In genomic region chr4:62624679-62625450, GRCm38 (mm10) we compare ENCODE assay signal across 10 mouse cellular contexts.
DNase-seq lines count a peak whose midpoint lies in the region; ATAC-seq and TF ChIP-seq lines count a peak whose summit lies in the region.
"Had no signal": no experiment of that assay in that cellular context is flagged by ENCODE, and none has a peak within 500 bp of the region (broad histone marks: within the 10 kb centered on the region; RNA-seq: fewer than 3 reads in every experiment).

No protein-coding gene starts in this region.

- peaks cover 5% of the 10 kb centered on the region for H3K36me3 ChIP-seq in heart, adult 2 months (ENCODE audit: control insufficient read depth, insufficient read depth, low read length)
- no peaks in the 10 kb centered on the region for H3K36me3 ChIP-seq in heart, embryonic 11.5 days (ENCODE audit: control insufficient read depth, insufficient read depth, low read length)
- H3K36me3 ChIP-seq in heart, embryonic 15.5 days = no peaks in the 10 kb centered on the region
- H3K36me3 ChIP-seq in midbrain, embryonic 14.5 days (ENCODE audit: control insufficient read depth, insufficient read depth, low read length) = no peaks in the 10 kb centered on the region

- no peak for ATAC-seq in heart, embryonic 11.5 days (replicated peaks; ENCODE audit: insufficient number of reproducible peaks, low FRiP score, low TSS enrichment)
- ATAC-seq in heart, embryonic 15.5 days (replicated peaks; ENCODE audit: insufficient number of reproducible peaks, insufficient read depth, low FRiP score, low read depth) = no peak
- peak; percentile 22; the same call in 1 of the 2 replicates for ATAC-seq in midbrain, embryonic 14.5 days (ENCODE audit: low FRiP score, low TSS enrichment)
- ATAC-seq: CD4-positive, CD25-positive, alpha-beta regulatory T cell, adult 4 months had no signal

- intact Hi-C loops in heart, adult 2 months (cut with DNase I) = no loop called here

- WGBS in heart, adult 2 months = 53% methylated on average over 15 of the region's 15 CpGs
- 53% methylated on average over 15 of the region's 15 CpGs for WGBS in heart, embryonic 11.5 days (ENCODE audit: insufficient replicate concordance)
- WGBS in heart, embryonic 15.5 days = 50% methylated on average over 15 of the region's 15 CpGs
- 28% methylated on average over 15 of the region's 15 CpGs for WGBS in midbrain, embryonic 14.5 days

- H3K4me1 ChIP-seq in heart, adult 2 months (ENCODE audit: control insufficient read depth, insufficient read depth, low read length) = peaks cover 22% of the 10 kb centered on the region
- peaks cover 34% of the 10 kb centered on the region for H3K4me1 ChIP-seq in heart, embryonic 11.5 days (ENCODE audit: control insufficient read depth, insufficient read depth, low read length)
- peaks cover 47% of the 10 kb centered on the region for H3K4me1 ChIP-seq in heart, embryonic 15.5 days (replicated peaks)
- peaks cover 20% of the 10 kb centered on the region for H3K4me1 ChIP-seq in midbrain, embryonic 14.5 days (ENCODE audit: control insufficient read depth, insufficient read depth, low read length)

- no peak overlapping the region for H3K4me2 ChIP-seq in heart, embryonic 11.5 days
- no peak overlapping the region for H3K4me2 ChIP-seq in heart, embryonic 15.5 days
- 0 out of 2 replicates have a peak overlapping the region, but pooled peaks have one; percentile 11 for H3K4me2 ChIP-seq in midbrain, embryonic 14.5 days (ENCODE audit: low read length)

- H3K27ac ChIP-seq in heart, adult 2 months = peak overlapping the region; percentile 65
- H3K27ac ChIP-seq in heart, embryonic 11.5 days (ENCODE audit: low read depth, low read length) = no peak overlapping the region
- H3K27ac ChIP-seq in heart, embryonic 15.5 days = peak overlapping the region; percentile 65
- H3K27ac ChIP-seq in midbrain, embryonic 14.5 days (replicated peaks; ENCODE audit: low read depth, low read length) = peak overlapping the region; percentile 63

- H3K9ac ChIP-seq in heart, adult 2 months (ENCODE audit: low read depth, low read length) = no peak overlapping the region
- H3K9ac ChIP-seq in heart, embryonic 11.5 days (ENCODE audit: low read depth, low read length) = no peak overlapping the region
- H3K9ac ChIP-seq in heart, embryonic 15.5 days = no peak overlapping the region
- H3K9ac ChIP-seq in midbrain, embryonic 14.5 days (replicated peaks; ENCODE audit: low read length) = no peak overlapping the region

- no peaks in the 10 kb centered on the region for H3K79me2 ChIP-seq in heart, adult 2 months (replicated peaks; ENCODE audit: control insufficient read depth, insufficient read depth, low read length)

- peak in 1 of 2 experiments; percentile 63 for DNase-seq in heart, adult 2 months
- peak; percentile 71 for DNase-seq in embryo, embryonic 11 days
- DNase-seq in midbrain, embryonic 14.5 days = peak; percentile 64
- no peak for DNase-seq in urinary bladder, postnatal 4 days (ENCODE audit: low spot score in 2 of 2)
- no peak for DNase-seq in adrenal gland, postnatal 4 days (ENCODE audit: low spot score in 2 of 2)
- no peak for DNase-seq in yolk sac, embryonic 10.5 days (ENCODE audit: low spot score)

- no peaks in the 10 kb centered on the region for H3K9me3 ChIP-seq in heart, embryonic 11.5 days (replicated peaks; ENCODE audit: control insufficient read depth, low read length)
- H3K9me3 ChIP-seq in heart, embryonic 15.5 days (replicated peaks) = no peaks in the 10 kb centered on the region
- no peaks in the 10 kb centered on the region for H3K9me3 ChIP-seq in midbrain, embryonic 14.5 days (ENCODE audit: control insufficient read depth, low read length)
- H3K9me3 ChIP-seq: megakaryocyte, embryonic 14.5 days had no signal

- no peak for TF ChIP-seq CTCF in heart, adult 2 months (IDR thresholded peaks at IDR 0.05)

- H3K4me3 ChIP-seq in heart, adult 2 months = no peak overlapping the region
- no peak overlapping the region for H3K4me3 ChIP-seq in heart, embryonic 11.5 days (ENCODE audit: low read depth, low read length)
- no peak overlapping the region for H3K4me3 ChIP-seq in heart, embryonic 15.5 days
- H3K4me3 ChIP-seq in midbrain, embryonic 14.5 days (replicated peaks; ENCODE audit: low read depth, low read length) = no peak overlapping the region
- H3K4me3 ChIP-seq: megakaryocyte, embryonic 14.5 days had no signal

- no peaks in the 10 kb centered on the region for H3K27me3 ChIP-seq in heart, adult 2 months (ENCODE audit: control insufficient read depth, insufficient read depth, low read length)
- H3K27me3 ChIP-seq in heart, embryonic 11.5 days (ENCODE audit: control insufficient read depth, insufficient read depth, low read length) = peaks cover 24% of the 10 kb centered on the region
- peaks cover 24% of the 10 kb centered on the region for H3K27me3 ChIP-seq in heart, embryonic 15.5 days
- no peaks in the 10 kb centered on the region for H3K27me3 ChIP-seq in midbrain, embryonic 14.5 days (ENCODE audit: control insufficient read depth, insufficient read depth, low read length)

- TF ChIP-seq EP300 in heart, adult 2 months (IDR thresholded peaks at IDR 0.05; ENCODE audit: insufficient read depth, low read depth, low read length) = no peak

- no peak for TF ChIP-seq POLR2A in heart, adult 2 months (IDR thresholded peaks at IDR 0.05; ENCODE audit: insufficient read depth, low read depth, low read length)

Comparison
In these comparisons a context has a peak if more than half of its experiments do, and no peak if none do; other contexts are left out.
1. DNase-seq: peak in embryo, embryonic 11 days (single experiment) and midbrain, embryonic 14.5 days (single experiment); none in urinary bladder, postnatal 4 days (0 of 2), adrenal gland, postnatal 4 days (0 of 2) and yolk sac, embryonic 10.5 days (single experiment).